Mouse (Mus musculus): Measurements from ENCODE around the gene Mamdc4. TPM values are rescaled to one million over a fixed set of nuclear protein-coding genes. Genes with fewer than 3 reads are reported as not detected.

The Mamdc4 gene
- total and polyA plus RNA-seq, 2 experiments, result 2.0 to 7.8 TPM

GRCm38 (mm10) chr2:25616398-25616797 lies 41.8 kb upstream of the Mamdc4 start:
- Histone ChIP-seq H3K27me3 (ENCODE audit: control insufficient read depth, insufficient read depth, low read length) (no peaks in the 10 kb centered on the region), H3K4me1 (ENCODE audit: control insufficient read depth, insufficient read depth, low read length) (no peaks in the 10 kb centered on the region), H3K36me3 (ENCODE audit: control insufficient read depth, insufficient read depth, low read length) (peaks cover 2% of the 10 kb centered on the region; the same call in 1 of the 2 replicates), H3K9ac (ENCODE audit: low read depth, low read length) (no peak overlapping the region), H3K79me2 (ENCODE audit: control insufficient read depth, insufficient read depth, low read length) (no peaks in the 10 kb centered on the region), H3K27ac (replicated peaks; ENCODE audit: insufficient read depth, low read depth, low read length) (no peak overlapping the region), H3K4me3 (ENCODE audit: insufficient read depth, low read depth, low read length) (no peak overlapping the region)
- TF ChIP-seq POLR2A (IDR thresholded peaks at IDR 0.05; ENCODE audit: extremely low read depth, insufficient read depth, low read length), result no peak
- TF ChIP-seq CTCF (IDR thresholded peaks at IDR 0.05; ENCODE audit: low read depth, low read length), result no peak
- 23% methylated on average over 22 of the region's 22 CpGs for WGBS
- no peak for DNase-seq (ENCODE audit: extremely low read depth, low read depth, low spot score)

DNA sequence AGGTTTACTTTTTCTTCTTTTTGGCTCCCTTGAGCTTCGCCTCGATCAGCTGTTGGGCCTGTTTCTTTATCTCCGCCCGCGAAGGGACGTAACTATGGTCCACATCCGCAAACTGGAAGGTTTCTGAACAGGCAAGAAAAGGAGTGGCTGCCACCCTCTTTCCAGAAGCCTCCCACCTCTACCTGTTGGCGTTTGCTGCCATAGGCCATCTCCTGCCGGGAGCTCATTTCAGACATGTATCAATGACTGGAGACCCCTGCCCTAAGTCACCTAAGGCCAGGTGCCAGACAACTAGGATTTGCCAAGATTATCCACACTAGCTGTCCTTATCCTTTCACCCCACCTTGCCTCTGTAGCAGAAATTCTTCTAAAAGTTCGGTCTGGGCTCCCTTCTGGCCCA lies 34.0 kb upstream of the Mamdc4 start:
- TF ChIP-seq CTCF (IDR thresholded peaks at IDR 0.05; ENCODE audit: low read depth, low read length), result no peak
- no peak for TF ChIP-seq POLR2A (IDR thresholded peaks at IDR 0.05; ENCODE audit: extremely low read depth, insufficient read depth, low read length)
- peaks cover 11% of the 10 kb centered on the region; the same call in 1 of the 2 replicates for H3K4me1 ChIP-seq (ENCODE audit: control insufficient read depth, insufficient read depth, low read length)
- DNase-seq (ENCODE audit: extremely low read depth, low read depth, low spot score), result no peak
- H3K36me3 ChIP-seq (ENCODE audit: control insufficient read depth, insufficient read depth, low read length), result no peaks in the 10 kb centered on the region
- peak overlapping the region; percentile 97; the same call in 1 of the 2 replicates for H3K4me3 ChIP-seq (ENCODE audit: insufficient read depth, low read depth, low read length)
- H3K27ac ChIP-seq (replicated peaks; ENCODE audit: insufficient read depth, low read depth, low read length), result no peak overlapping the region
- WGBS, result 61% methylated on average over 10 of the region's 10 CpGs
- H3K27me3 ChIP-seq (ENCODE audit: control insufficient read depth, insufficient read depth, low read length), result no peaks in the 10 kb centered on the region
- H3K9ac ChIP-seq (ENCODE audit: low read depth, low read length), result no peak overlapping the region
- peaks cover 20% of the 10 kb centered on the region; the same call in 1 of the 2 replicates for H3K79me2 ChIP-seq (ENCODE audit: control insufficient read depth, insufficient read depth, low read length)

- peaks cover 11% of the 10 kb centered on the region; the same call in 1 of the 2 replicates for H3K4me1 ChIP-seq (ENCODE audit: control insufficient read depth, insufficient read depth, low read length)
These were observed 33.3 kb upstream of the Mamdc4 start, which contains the start of gene Rabl6 for GRCm38 (mm10) chr2:25607761-25608622. TSS of gene Rabl6 (minus strand) at chr2:25608521.

GRCm38 (mm10) chr2:25602526-25602925 lies 27.9 kb upstream of the Mamdc4 start:
- WGBS, result 89% methylated on average over 5 of the region's 5 CpGs
- Histone ChIP-seq H3K4me3 (ENCODE audit: insufficient read depth, low read depth, low read length) (no peak overlapping the region), H3K27ac (replicated peaks; ENCODE audit: insufficient read depth, low read depth, low read length) (no peak overlapping the region), H3K9ac (ENCODE audit: low read depth, low read length) (no peak overlapping the region), H3K27me3 (ENCODE audit: control insufficient read depth, insufficient read depth, low read length) (no peaks in the 10 kb centered on the region), H3K36me3 (ENCODE audit: control insufficient read depth, insufficient read depth, low read length) (peaks cover 22% of the 10 kb centered on the region), H3K79me2 (ENCODE audit: control insufficient read depth, insufficient read depth, low read length) (peaks cover 12% of the 10 kb centered on the region; the same call in 1 of the 2 replicates), H3K4me1 (ENCODE audit: control insufficient read depth, insufficient read depth, low read length) (peaks cover 8% of the 10 kb centered on the region; the same call in 1 of the 2 replicates)
- no peak for DNase-seq (ENCODE audit: extremely low read depth, low read depth, low spot score)
- no peak for TF ChIP-seq CTCF (IDR thresholded peaks at IDR 0.05; ENCODE audit: low read depth, low read length)
- TF ChIP-seq POLR2A (IDR thresholded peaks at IDR 0.05; ENCODE audit: extremely low read depth, insufficient read depth, low read length), result no peak

More at GRCm38 (mm10) chr2:25607761-25608622, 33.3 kb upstream of the Mamdc4 start, which contains the start of gene Rabl6:
- Histone ChIP-seq H3K36me3 (ENCODE audit: control insufficient read depth, insufficient read depth, low read length) (no peaks in the 10 kb centered on the region), H3K79me2 (ENCODE audit: control insufficient read depth, insufficient read depth, low read length) (peaks cover 20% of the 10 kb centered on the region; the same call in 1 of the 2 replicates), H3K27me3 (ENCODE audit: control insufficient read depth, insufficient read depth, low read length) (no peaks in the 10 kb centered on the region), H3K9ac (ENCODE audit: low read depth, low read length) (peak within 1 kb of the TSS; percentile 99), H3K4me3 (ENCODE audit: insufficient read depth, low read depth, low read length) (peak within 1 kb of the TSS; percentile 97), H3K27ac (replicated peaks; ENCODE audit: insufficient read depth, low read depth, low read length) (peak within 1 kb of the TSS; percentile 88)
- TF ChIP-seq POLR2A (IDR thresholded peaks at IDR 0.05; ENCODE audit: extremely low read depth, insufficient read depth, low read length) (peak; percentile 73), CTCF (IDR thresholded peaks at IDR 0.05; ENCODE audit: low read depth, low read length) (no peak)
- under 1% methylated on average over 80 of the region's 80 CpGs for WGBS
- peak; percentile 60 for DNase-seq (ENCODE audit: extremely low read depth, low read depth, low spot score)

- TF ChIP-seq CTCF (IDR thresholded peaks at IDR 0.05; ENCODE audit: low read depth, low read length) (no peak), POLR2A (IDR thresholded peaks at IDR 0.05; ENCODE audit: extremely low read depth, insufficient read depth, low read length) (no peak)
- peak; percentile 26 for DNase-seq (ENCODE audit: extremely low read depth, low read depth, low spot score)
- Histone ChIP-seq H3K4me3 (ENCODE audit: insufficient read depth, low read depth, low read length) (no peak overlapping the region), H3K9ac (ENCODE audit: low read depth, low read length) (no peak overlapping the region), H3K36me3 (ENCODE audit: control insufficient read depth, insufficient read depth, low read length) (peaks cover 41% of the 10 kb centered on the region), H3K27ac (replicated peaks; ENCODE audit: insufficient read depth, low read depth, low read length) (no peak overlapping the region), H3K27me3 (ENCODE audit: control insufficient read depth, insufficient read depth, low read length) (no peaks in the 10 kb centered on the region), H3K4me1 (ENCODE audit: control insufficient read depth, insufficient read depth, low read length) (no peaks in the 10 kb centered on the region), H3K79me2 (ENCODE audit: control insufficient read depth, insufficient read depth, low read length) (no peaks in the 10 kb centered on the region)
- WGBS, result 67% methylated on average over 2 of the region's 2 CpGs
These were observed 25.4 kb upstream of the Mamdc4 start for GRCm38 (mm10) chr2:25600037-25600436.

Data from liver, adult 2 months (tissue).